Mouse (Mus musculus) frontal cortex, postnatal 25 days (tissue): ENCODE measurements around the gene Gm17455.

Experiments used
- DNase-seq, 2 experiments: peaks; one replicate each; pipeline ENCODE4 v3.0.0; 2022; ENCODE audit warnings: low spot score in 2 of 2

The Gm17455 gene

GRCm38 (mm10) chr10:60373937-60374578, 25.5 kb upstream of the Gm17455 start:
- no peak for DNase-seq

DNA sequence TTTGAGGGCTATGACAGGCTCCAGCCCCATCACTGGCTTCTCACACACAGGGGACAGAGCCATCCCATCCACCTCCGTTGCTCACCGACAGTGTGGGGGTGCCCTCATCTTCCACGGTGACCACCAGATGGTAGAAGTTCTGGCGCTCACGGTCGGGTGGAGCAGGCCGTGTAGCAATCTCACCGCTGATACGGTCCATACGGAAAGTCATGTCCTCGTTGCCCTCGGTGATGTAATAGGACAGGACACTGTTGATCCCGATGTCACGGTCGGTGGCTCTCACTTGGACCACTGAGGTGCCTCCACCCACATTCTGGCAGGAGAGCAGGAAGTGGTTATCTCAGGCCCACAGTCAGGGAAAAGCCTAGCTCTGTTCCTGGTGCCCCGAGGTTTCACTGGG, 22.8 kb upstream of the Gm17455 start:
- no peak for DNase-seq

- no peak for DNase-seq
Measured at GRCm38 (mm10) chr10:60379419-60379957, 20.0 kb upstream of the Gm17455 start.

DNA sequence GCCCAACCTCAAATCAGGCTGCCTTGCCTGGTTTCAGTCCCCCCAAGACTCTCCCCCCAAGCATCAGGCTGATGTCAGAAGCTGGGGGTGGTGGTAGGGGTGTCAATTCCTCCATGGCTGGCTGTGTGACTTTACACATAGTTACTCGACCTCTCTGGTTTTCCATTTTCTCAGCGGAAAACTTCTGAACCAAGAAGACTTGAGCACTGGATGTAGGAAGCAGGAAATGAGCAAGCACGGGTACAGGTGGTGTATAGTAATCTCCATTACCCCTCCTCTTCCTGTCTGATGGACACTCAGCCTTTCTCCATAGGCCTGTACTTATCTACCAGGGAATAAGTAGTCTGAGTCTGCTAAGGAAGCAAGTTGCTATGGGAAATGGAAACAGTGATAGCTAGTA, 19.3 kb upstream of the Gm17455 start:
- no peak for DNase-seq

DNA sequence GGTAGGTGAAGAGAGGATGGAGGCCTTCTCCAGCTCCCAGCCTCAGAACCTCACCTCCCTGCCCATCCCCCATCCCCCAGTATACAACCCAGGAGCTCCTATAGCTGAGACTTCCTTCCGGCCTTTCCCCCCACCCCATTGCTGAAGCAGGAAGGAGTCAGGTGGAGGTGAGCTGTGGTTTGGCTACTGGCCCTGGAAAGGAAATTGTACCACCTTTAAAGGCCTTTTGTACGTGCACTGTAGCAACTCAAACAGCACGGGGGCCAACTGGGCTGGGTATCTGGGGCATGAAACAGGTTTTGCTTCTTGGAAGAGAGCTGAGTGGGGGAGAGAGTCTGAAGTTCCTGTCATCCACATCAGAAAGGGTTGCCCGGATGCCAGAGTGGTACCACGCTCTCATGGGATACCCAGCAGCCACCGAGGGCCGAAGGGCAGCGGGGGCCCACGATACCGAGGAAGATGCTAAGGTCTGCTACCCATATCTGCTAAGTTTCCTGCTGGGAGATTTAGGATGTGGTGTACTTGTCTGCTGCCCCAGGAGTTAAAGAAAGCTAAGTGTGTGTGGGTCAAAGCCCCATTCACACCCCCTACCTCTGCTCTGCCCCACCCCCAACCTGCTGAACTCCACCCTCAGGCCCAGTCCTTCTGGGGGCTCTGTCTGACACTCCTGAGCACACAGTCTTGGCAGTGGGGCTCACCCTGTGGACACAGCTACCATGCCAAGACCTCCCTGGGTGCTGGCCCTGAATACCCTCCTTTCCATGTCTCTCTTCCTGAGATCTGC, 18.2 kb upstream of the Gm17455 start:
- DNase-seq = no peak

- DNase-seq = no peak
Measured at GRCm38 (mm10) chr10:60388332-60388731, 11.2 kb upstream of the Gm17455 start.

DNA sequence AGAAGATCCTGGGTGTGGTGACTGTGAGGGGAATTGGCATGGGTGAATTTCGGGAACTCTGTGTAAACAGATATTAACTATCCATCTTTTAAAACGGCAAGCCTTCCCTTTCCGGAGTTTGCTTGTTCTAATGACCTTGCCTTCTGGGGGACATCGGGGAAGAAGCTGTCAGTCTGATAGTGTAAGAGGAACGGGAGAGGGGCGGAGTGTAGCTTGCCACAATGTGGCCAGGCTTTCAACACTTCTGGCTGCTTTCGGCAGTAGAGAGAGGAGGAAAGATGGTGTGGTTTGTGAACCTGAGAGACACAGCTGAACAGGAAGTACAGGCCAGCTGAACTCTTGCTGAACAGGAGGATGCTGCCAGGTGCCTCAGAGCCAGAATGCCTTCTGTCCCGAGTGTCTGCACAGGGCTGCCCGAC, 10.1 kb upstream of the Gm17455 start:
- no peak for DNase-seq

DNA sequence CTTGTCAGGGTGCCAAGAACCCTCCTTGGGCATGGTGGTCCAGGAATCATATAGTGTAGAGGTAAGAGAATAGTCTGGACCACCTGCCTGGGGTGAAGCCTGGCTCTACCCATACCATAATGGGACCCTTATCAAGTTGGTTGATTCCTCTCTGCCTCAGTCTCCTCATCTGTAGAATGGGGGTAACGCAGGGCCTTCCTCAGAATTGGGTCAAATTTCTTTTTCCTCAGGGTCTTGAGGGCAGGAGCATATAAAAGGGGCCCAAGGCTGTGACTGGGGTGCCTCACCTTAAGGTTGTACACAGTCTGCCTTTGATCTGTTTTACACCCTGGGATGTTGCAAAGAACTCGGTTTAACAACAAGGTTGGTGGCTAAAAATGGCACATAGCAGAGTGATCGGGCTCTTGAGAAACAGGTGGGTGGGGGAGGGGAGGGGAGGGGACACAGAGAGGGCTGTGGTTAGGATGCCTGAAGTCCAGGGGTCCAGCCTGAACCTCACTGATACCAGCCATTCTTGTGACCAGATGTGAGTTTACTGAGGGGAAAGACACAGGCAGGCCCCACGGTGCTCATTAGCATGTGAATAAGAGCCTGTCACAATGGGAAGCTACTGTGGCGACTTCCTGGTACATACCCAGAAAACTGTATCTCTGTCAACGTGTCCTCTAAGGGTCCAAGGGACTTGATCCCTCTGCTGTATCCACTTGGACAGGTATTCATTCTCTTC, 9.2 kb upstream of the Gm17455 start:
- DNase-seq = no peak

DNA sequence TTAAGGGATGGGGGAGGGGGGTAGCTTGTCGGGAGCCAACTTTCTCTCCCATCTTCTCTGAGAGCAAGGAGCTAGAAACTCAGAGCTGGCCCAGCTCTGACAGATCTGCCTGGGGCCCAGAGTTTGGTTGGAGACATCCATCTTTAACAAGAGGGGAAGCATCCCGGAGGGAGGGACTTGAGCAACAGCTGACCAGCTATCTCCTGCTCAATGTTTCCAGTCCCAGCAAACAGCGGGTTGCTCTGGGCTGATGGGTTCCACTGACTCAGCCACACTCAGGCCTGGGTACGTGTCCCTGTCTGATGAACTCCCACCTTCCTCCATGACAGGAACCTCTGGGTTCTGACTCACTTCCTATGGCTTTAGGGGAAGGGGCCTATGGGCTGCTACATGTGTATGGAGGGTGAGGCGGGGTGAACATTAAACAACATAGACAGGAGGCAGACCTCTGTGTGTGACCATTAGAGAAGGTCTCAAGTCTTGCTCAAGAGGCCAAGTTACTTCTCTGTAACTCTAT, 8.6 kb upstream of the Gm17455 start:
- no peak for DNase-seq

DNA sequence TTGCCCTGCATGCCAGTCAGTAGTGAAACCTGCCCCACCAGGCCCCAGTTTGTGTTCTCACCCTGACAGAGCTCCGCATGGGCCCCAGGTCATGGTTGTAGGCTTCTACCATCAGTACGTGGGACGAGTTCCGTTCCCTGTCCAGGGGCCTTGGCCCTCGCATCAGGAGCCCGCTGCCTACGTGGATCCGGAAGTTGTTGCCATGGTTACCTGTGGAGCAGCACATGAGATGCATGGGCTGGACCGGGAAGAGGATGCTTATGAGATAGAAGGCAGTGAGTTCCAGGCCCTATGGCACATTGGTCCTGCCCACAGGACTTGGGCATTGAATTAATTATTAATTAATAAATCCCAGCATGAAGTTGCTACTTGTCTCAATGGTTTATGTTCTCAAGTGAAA, 7.9 kb upstream of the Gm17455 start:
- no peak for DNase-seq

GRCm38 (mm10) chr10:60394936-60395335, 4.6 kb upstream of the Gm17455 start:
- no peak for DNase-seq

- DNase-seq = no peak
Measured at GRCm38 (mm10) chr10:60395605-60396004, 3.9 kb upstream of the Gm17455 start.

DNA sequence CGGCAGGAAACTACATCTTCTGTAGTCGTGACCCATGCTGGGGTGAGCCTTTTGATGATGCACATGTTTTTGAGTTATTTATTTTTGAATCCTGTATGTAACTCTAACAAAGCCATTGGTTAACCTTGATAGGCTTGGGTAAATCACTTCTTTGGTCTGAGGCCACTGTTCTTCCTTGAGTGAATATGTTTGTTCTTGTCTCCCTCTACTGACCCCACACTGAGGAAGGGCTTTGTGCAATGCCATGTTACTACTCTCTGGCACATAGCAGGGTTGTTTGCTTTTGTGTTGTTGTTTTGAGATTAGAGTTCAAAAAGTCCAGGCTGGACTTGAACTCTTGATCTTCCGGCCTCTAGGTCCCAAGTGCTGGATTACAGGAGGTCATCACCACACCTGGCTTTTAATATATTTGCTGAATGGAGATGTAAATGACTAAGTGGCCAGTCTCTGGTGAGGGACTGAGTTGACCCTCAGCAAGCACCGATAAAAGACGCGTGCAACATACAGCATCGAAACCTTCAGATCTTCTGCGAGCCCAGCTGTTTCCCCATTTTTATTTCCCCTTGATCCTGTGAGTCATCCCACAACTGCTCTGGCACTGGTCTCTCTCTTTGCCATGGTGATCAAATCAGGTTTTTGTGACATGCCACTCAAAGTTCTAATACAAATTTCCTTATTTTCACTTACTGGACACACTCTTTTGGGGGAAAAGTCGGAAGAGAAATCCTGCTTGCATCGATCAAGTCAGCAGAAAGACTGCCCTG, 1.3 kb upstream of the Gm17455 start:
- no peak for DNase-seq

- no peak for DNase-seq
Measured at GRCm38 (mm10) chr10:60400507-60401295, 1.2 kb downstream of the Gm17455 start.

- DNase-seq = no peak
Measured at GRCm38 (mm10) chr10:60405460-60406177, 6.1 kb downstream of the Gm17455 start.

DNA sequence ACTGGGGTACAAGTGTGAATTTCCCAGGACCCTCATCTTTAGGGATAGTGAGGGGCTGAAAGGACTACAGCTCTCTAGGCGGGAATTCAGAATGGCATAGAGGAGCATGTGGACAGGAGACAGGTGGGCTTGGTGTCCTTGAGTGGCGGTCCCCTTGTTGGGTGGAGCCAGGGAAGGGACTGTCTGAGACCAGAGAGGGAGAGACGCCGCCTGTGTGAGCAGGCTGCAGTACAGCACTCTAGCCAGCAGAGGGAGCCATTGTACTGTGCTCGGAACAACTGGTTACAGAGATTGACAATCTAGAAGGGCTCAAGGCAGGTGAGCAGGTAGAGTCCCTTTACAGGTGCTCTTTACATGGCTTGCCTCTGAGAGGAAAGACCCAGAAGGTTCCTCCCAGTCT, 8.3 kb downstream of the Gm17455 start:
- DNase-seq = peak; percentile 52 to 65

DNA sequence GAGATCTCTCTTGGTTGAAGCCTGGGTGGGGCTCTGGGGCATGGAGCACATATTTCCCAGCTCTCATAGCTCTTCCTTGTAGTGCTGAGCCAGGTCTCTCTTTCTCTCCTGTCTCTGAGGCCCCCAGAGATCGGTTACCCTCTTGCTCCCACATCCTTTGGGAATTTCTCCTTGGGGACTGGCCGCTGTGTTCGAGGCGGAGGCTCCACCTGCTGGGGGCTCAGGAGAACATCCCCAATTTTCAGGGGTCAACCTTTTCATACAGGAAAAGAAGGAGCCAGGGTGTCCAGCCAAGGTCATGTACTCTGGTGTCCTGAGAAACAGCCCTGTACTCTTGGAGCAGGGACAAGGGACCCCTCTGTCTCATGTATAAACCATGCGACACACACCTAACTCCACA, 12.3 kb downstream of the Gm17455 start:
- DNase-seq = no peak

- no peak for DNase-seq
Measured at GRCm38 (mm10) chr10:60413756-60414155, 14.2 kb downstream of the Gm17455 start.

GRCm38 (mm10) chr10:60417041-60417440, 17.5 kb downstream of the Gm17455 start:
- DNase-seq = no peak

DNA sequence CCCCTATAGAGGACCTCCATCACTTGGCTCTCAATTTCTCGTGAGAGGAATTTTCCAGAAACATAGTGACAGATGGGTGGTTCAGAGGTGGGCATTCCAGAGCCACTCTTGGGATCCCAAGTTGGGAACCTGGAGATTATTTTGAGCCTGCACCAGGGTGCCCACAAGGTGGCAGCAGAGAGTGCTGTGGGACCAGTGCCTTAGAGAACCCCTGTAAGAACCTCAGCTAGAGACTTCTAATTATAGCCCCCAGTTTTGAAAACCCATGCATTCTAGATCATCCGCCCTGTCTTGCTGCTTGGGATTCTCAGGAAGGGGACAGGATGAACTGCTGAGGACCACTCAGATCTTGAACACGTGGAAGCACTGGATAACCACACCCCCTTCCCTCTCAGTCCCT, 18.6 kb downstream of the Gm17455 start:
- DNase-seq = peak; percentile 66 to 69
